Mouse (Mus musculus): ENCODE results near the gene S100a4. TPM values are rescaled to one million over a fixed set of nuclear protein-coding genes. Genes with fewer than 3 reads are reported as not detected.
A peak's percentile ranks its signal among the peaks of the same experiment; 100 is the strongest.

The S100a4 gene
- total and polyA plus RNA-seq, 3 experiments, result 1.1 TPM; not detected in 2

GRCm38 (mm10) chr3:90652878-90653508 lies 49.4 kb downstream of the S100a4 start (continued):
- TF ChIP-seq JUN (IDR thresholded peaks at IDR 0.05; ENCODE audit: insufficient read depth, low read depth, low read length) (no peak), ZMIZ1 (IDR thresholded peaks at IDR 0.05; ENCODE audit: low read depth, low read length) (no peak), MAFK (IDR thresholded peaks at IDR 0.05; ENCODE audit: insufficient replicate concordance, low read length) (no peak), IRF4 (IDR thresholded peaks at IDR 0.05; ENCODE audit: low read depth, low read length) (no peak), MXI1 (IDR thresholded peaks at IDR 0.05; ENCODE audit: low read depth, low read length) (no peak), MAX (IDR thresholded peaks at IDR 0.05; ENCODE audit: low read length) (no peak), SMC3 (IDR thresholded peaks at IDR 0.05; ENCODE audit: low read depth, low read length) (peak; percentile 60), TCF12 (IDR thresholded peaks at IDR 0.05; ENCODE audit: low read depth, low read length) (no peak), EP300 (IDR thresholded peaks at IDR 0.05; ENCODE audit: low read length) (no peak), KAT2A (IDR thresholded peaks at IDR 0.05; ENCODE audit: insufficient replicate concordance, low read length) (no peak), USF1 (IDR thresholded peaks at IDR 0.05; ENCODE audit: low read depth, low read length) (no peak), E2F4 (IDR thresholded peaks at IDR 0.05; ENCODE audit: insufficient replicate concordance, low read depth, low read length) (no peak), RCOR1 (conservative IDR thresholded peaks at IDR 0.05; ENCODE audit: low read depth, low read length) (no peak), ZNF384 (IDR thresholded peaks at IDR 0.05; ENCODE audit: low read depth, low read length) (no peak), PAX5 (IDR thresholded peaks at IDR 0.05; ENCODE audit: low read length) (no peak), ZKSCAN1 (IDR thresholded peaks at IDR 0.05; ENCODE audit: borderline replicate concordance, low read depth, low read length) (no peak), ELF1 (IDR thresholded peaks at IDR 0.05; ENCODE audit: low read depth, low read length) (no peak), ZC3H11A (IDR thresholded peaks at IDR 0.05; ENCODE audit: low read depth, low read length) (no peak)

- dilution Hi-C loops (cut with MboI; ENCODE audit: extremely low pct_ligation_motif_present, extremely low pct_unique_long_range_greater_than_20kb, low sequenced_read_pairs), result no loop called here
- no peak within 1 kb of the TSS for H3K9ac ChIP-seq (ENCODE audit: insufficient read depth, low read depth)
- H3K4me3 ChIP-seq (replicated peaks in 1 of 3; ENCODE audit: low read depth in 2 of 3, low read length in 2 of 3, poor library complexity in 1 of 3), result no peak within 1 kb of the TSS
- H3K36me3 ChIP-seq (replicated peaks in 1 of 2; ENCODE audit: control insufficient read depth in 1 of 2, insufficient read depth in 1 of 2, low read length in 1 of 2), result no peaks in the 10 kb centered on the region
- peaks cover 0 to 5% of the 10 kb centered on the region in 2 experiments; a peak in 2 of 4 replicates for H3K4me1 ChIP-seq (ENCODE audit: control insufficient read depth in 1 of 2, insufficient read depth in 2 of 2)
- H3K79me2 ChIP-seq (replicated peaks; ENCODE audit: control insufficient read depth, extremely low read depth, insufficient read depth, poor library complexity, severe bottlenecking), result no peaks in the 10 kb centered on the region
- in situ Hi-C loops (cut with MboI; ENCODE audit: low pct_ligation_motif_present, low pct_unique_long_range_greater_than_20kb, low sequenced_read_pairs), result no loop called here
- H3K9me3 ChIP-seq (replicated peaks; ENCODE audit: low read length), result no peaks in the 10 kb centered on the region
- DNase-seq (ENCODE audit: extremely low read depth), result no peak
- no peak within 1 kb of the TSS for H3K27ac ChIP-seq (ENCODE audit: insufficient read depth, low read depth)
- no peak for TF ChIP-seq TBP (conservative IDR thresholded peaks at IDR 0.05; ENCODE audit: low read depth, low read length)
- no peak for TF ChIP-seq ELF1 (IDR thresholded peaks at IDR 0.05; ENCODE audit: low read depth, low read length)
- no peak for TF ChIP-seq MXI1 (IDR thresholded peaks at IDR 0.05; ENCODE audit: low read depth, low read length)
- TF ChIP-seq ZMIZ1 (IDR thresholded peaks at IDR 0.05; ENCODE audit: low read depth, low read length), result no peak
- no peak for TF ChIP-seq TCF12 (IDR thresholded peaks at IDR 0.05; ENCODE audit: low read depth, low read length)
- no peak for TF ChIP-seq UBTF (IDR thresholded peaks at IDR 0.05; ENCODE audit: low read depth, low read length)
- TF ChIP-seq JUND (conservative IDR thresholded peaks at IDR 0.05; ENCODE audit: low read depth, low read length), result no peak
- TF ChIP-seq MYC (IDR thresholded peaks at IDR 0.05; ENCODE audit: low read depth, low read length), result no peak
- no peak for TF ChIP-seq ZNF384 (IDR thresholded peaks at IDR 0.05; ENCODE audit: low read depth, low read length)
- TF ChIP-seq HCFC1 (IDR thresholded peaks at IDR 0.05; ENCODE audit: low read depth, low read length), result no peak
- TF ChIP-seq RAD21 (IDR thresholded peaks at IDR 0.05; ENCODE audit: low read depth, low read length), result no peak
- TF ChIP-seq USF1 (IDR thresholded peaks at IDR 0.05; ENCODE audit: low read depth, low read length), result no peak
- peaks cover 53% of the 10 kb centered on the region for H3K27me3 ChIP-seq (replicated peaks)
- H3K4me2 ChIP-seq (ENCODE audit: insufficient read depth, low read depth, poor library complexity, severe bottlenecking), result no peak within 1 kb of the TSS
Measured at GRCm38 (mm10) chr3:90653717-90654116, 50.1 kb downstream of the S100a4 start, which contains the start of gene S100a7a. Gene S100a7a, plus strand, starts transcription at chr3:90654017.

Other genes starting within 250 kb of the S100a4 start
- 2.6 TPM in 2 replicates for gene Slc27a3, start 213.8 kb upstream of the S100a4 start, total RNA-seq (2012; rRNA removed)
- 1.3 and 1.5 TPM in 2 replicates for gene Slc27a3, start 213.8 kb upstream of the S100a4 start, total RNA-seq (2014; rRNA removed)
- 1.6 and 1.9 TPM in 2 replicates for gene Slc27a3, start 213.8 kb upstream of the S100a4 start, polyA plus RNA-seq (2012; ENCODE audit: insufficient read length, low read depth)
- 30.7 and 36.5 TPM in 2 replicates for gene Ints3, start 170.1 kb upstream of the S100a4 start, total RNA-seq (2012; rRNA removed)
- 20.3 and 20.5 TPM in 2 replicates for gene Ints3, start 170.1 kb upstream of the S100a4 start, total RNA-seq (2014; rRNA removed)
- gene Ints3, start 170.1 kb upstream of the S100a4 start, polyA plus RNA-seq (2012; ENCODE audit: insufficient read length, low read depth), result 37.9 and 45.9 TPM in 2 replicates
- 0.13 TPM in 2 replicates for gene Npr1, start 137.9 kb upstream of the S100a4 start, total RNA-seq (2012; rRNA removed)
- not detected in 2 replicates for gene Npr1, start 137.9 kb upstream of the S100a4 start, total RNA-seq (2014; rRNA removed)
- not detected in 2 replicates for gene Npr1, start 137.9 kb upstream of the S100a4 start, polyA plus RNA-seq (2012; ENCODE audit: insufficient read length, low read depth)
- 120 and 148 TPM in 2 replicates for gene Ilf2, start 127.6 kb upstream of the S100a4 start, total RNA-seq (2012; rRNA removed)
- gene Ilf2, start 127.6 kb upstream of the S100a4 start, total RNA-seq (2014; rRNA removed), result 182 and 208 TPM in 2 replicates
- gene Ilf2, start 127.6 kb upstream of the S100a4 start, polyA plus RNA-seq (2012; ENCODE audit: insufficient read length, low read depth), result 197 and 199 TPM in 2 replicates
- gene Snapin, start 112.7 kb upstream of the S100a4 start, total RNA-seq (2012; rRNA removed), result 18.4 and 18.9 TPM in 2 replicates
- 39.8 and 42.0 TPM in 2 replicates for gene Snapin, start 112.7 kb upstream of the S100a4 start, total RNA-seq (2014; rRNA removed)
- gene Snapin, start 112.7 kb upstream of the S100a4 start, polyA plus RNA-seq (2012; ENCODE audit: insufficient read length, low read depth), result 33.0 and 37.8 TPM in 2 replicates
- gene Chtop, start 94.3 kb upstream of the S100a4 start, total RNA-seq (2012; rRNA removed), result 88.5 and 106 TPM in 2 replicates
- 130 and 134 TPM in 2 replicates for gene Chtop, start 94.3 kb upstream of the S100a4 start, total RNA-seq (2014; rRNA removed)
- 126 and 137 TPM in 2 replicates for gene Chtop, start 94.3 kb upstream of the S100a4 start, polyA plus RNA-seq (2012; ENCODE audit: insufficient read length, low read depth)
- 8.9 and 13.2 TPM in 2 replicates for gene S100a1, start 89.4 kb upstream of the S100a4 start, total RNA-seq (2012; rRNA removed)
- 2.6 and 3.8 TPM in 2 replicates for gene S100a1, start 89.4 kb upstream of the S100a4 start, total RNA-seq (2014; rRNA removed)
- gene S100a1, start 89.4 kb upstream of the S100a4 start, polyA plus RNA-seq (2012; ENCODE audit: insufficient read length, low read depth), result 2.7 and 5.0 TPM in 2 replicates
- gene S100a13, start 89.3 kb upstream of the S100a4 start, total RNA-seq (2012; rRNA removed), result 35.5 and 37.1 TPM in 2 replicates
- gene S100a13, start 89.3 kb upstream of the S100a4 start, total RNA-seq (2014; rRNA removed), result 37.1 and 41.6 TPM in 2 replicates
- 19.3 and 22.1 TPM in 2 replicates for gene S100a13, start 89.3 kb upstream of the S100a4 start, polyA plus RNA-seq (2012; ENCODE audit: insufficient read length, low read depth)
- gene S100a14, start 76.9 kb upstream of the S100a4 start, total RNA-seq (2012; rRNA removed), result not detected in 2 replicates
- gene S100a14, start 76.9 kb upstream of the S100a4 start, total RNA-seq (2014; rRNA removed), result not detected in 2 replicates
- not detected in 2 replicates for gene S100a14, start 76.9 kb upstream of the S100a4 start, polyA plus RNA-seq (2012; ENCODE audit: insufficient read length, low read depth)
- gene S100a16, start 66.5 kb upstream of the S100a4 start, total RNA-seq (2012; rRNA removed), result not detected in 2 replicates
- not detected in 2 replicates for gene S100a16, start 66.5 kb upstream of the S100a4 start, total RNA-seq (2014; rRNA removed)
- not detected in 2 replicates for gene S100a16, start 66.5 kb upstream of the S100a4 start, polyA plus RNA-seq (2012; ENCODE audit: insufficient read length, low read depth)
- gene S100a3, start 43.2 kb upstream of the S100a4 start, total RNA-seq (2012; rRNA removed), result not detected in 2 replicates
- gene S100a3, start 43.2 kb upstream of the S100a4 start, total RNA-seq (2014; rRNA removed), result not detected in 2 replicates
- gene S100a3, start 43.2 kb upstream of the S100a4 start, polyA plus RNA-seq (2012; ENCODE audit: insufficient read length, low read depth), result not detected in 2 replicates
- gene S100a2, start 13.5 kb upstream of the S100a4 start, total RNA-seq (2012; rRNA removed), result not detected in 2 replicates
- gene S100a2, start 13.5 kb upstream of the S100a4 start, total RNA-seq (2014; rRNA removed), result not detected in 2 replicates
- gene S100a2, start 13.5 kb upstream of the S100a4 start, polyA plus RNA-seq (2012; ENCODE audit: insufficient read length, low read depth), result not detected in 2 replicates
- gene Gm42674, start 1.9 kb upstream of the S100a4 start, total RNA-seq (2012; rRNA removed), result not detected in 2 replicates
- not detected in 2 replicates for gene Gm42674, start 1.9 kb upstream of the S100a4 start, total RNA-seq (2014; rRNA removed)
- gene Gm42674, start 1.9 kb upstream of the S100a4 start, polyA plus RNA-seq (2012; ENCODE audit: insufficient read length, low read depth), result not detected in 2 replicates
- not detected in 2 replicates for gene S100a5, start 4.8 kb downstream of the S100a4 start, total RNA-seq (2012; rRNA removed)
- gene S100a5, start 4.8 kb downstream of the S100a4 start, total RNA-seq (2014; rRNA removed), result not detected in 2 replicates
- not detected in 2 replicates for gene S100a5, start 4.8 kb downstream of the S100a4 start, polyA plus RNA-seq (2012; ENCODE audit: insufficient read length, low read depth)
- not detected in 2 replicates for gene S100a6, start 9.1 kb downstream of the S100a4 start, total RNA-seq (2012; rRNA removed)
- not detected in 2 replicates for gene S100a6, start 9.1 kb downstream of the S100a4 start, total RNA-seq (2014; rRNA removed)
- gene S100a6, start 9.1 kb downstream of the S100a4 start, polyA plus RNA-seq (2012; ENCODE audit: insufficient read length, low read depth), result not detected in 2 replicates
- gene S100a7a, start 50.2 kb downstream of the S100a4 start, total RNA-seq (2012; rRNA removed), result not detected in 2 replicates
- not detected in 2 replicates for gene S100a7a, start 50.2 kb downstream of the S100a4 start, total RNA-seq (2014; rRNA removed)
- gene S100a7a, start 50.2 kb downstream of the S100a4 start, polyA plus RNA-seq (2012; ENCODE audit: insufficient read length, low read depth), result not detected in 2 replicates
- not detected in 2 replicates for gene S100a8, start 65.2 kb downstream of the S100a4 start, total RNA-seq (2012; rRNA removed)
- not detected in 2 replicates for gene S100a8, start 65.2 kb downstream of the S100a4 start, total RNA-seq (2014; rRNA removed)
- not detected in 2 replicates for gene S100a8, start 65.2 kb downstream of the S100a4 start, polyA plus RNA-seq (2012; ENCODE audit: insufficient read length, low read depth)
- gene S100a9, start 92.0 kb downstream of the S100a4 start, total RNA-seq (2012; rRNA removed), result not detected in 2 replicates
- gene S100a9, start 92.0 kb downstream of the S100a4 start, total RNA-seq (2014; rRNA removed), result not detected in 2 replicates
- gene S100a9, start 92.0 kb downstream of the S100a4 start, polyA plus RNA-seq (2012; ENCODE audit: insufficient read length, low read depth), result not detected in 2 replicates
- gene Pglyrp4, start 123.1 kb downstream of the S100a4 start, total RNA-seq (2012; rRNA removed), result not detected in 2 replicates
- gene Pglyrp4, start 123.1 kb downstream of the S100a4 start, total RNA-seq (2014; rRNA removed), result not detected in 2 replicates
- not detected in 2 replicates for gene Pglyrp4, start 123.1 kb downstream of the S100a4 start, polyA plus RNA-seq (2012; ENCODE audit: insufficient read length, low read depth)
- gene Gm5849, start 174.1 kb downstream of the S100a4 start, total RNA-seq (2012; rRNA removed), result not detected in 2 replicates
- not detected in 2 replicates for gene Gm5849, start 174.1 kb downstream of the S100a4 start, total RNA-seq (2014; rRNA removed)
- gene Gm5849, start 174.1 kb downstream of the S100a4 start, polyA plus RNA-seq (2012; ENCODE audit: insufficient read length, low read depth), result not detected in 2 replicates

Measured in CH12.LX (cell line).